Mouse (Mus musculus): Measurements from ENCODE around the gene Zeb2. TPM values are rescaled to one million over a fixed set of nuclear protein-coding genes. Genes with fewer than 3 reads are reported as not detected.
A peak's percentile ranks its signal among the peaks of the same experiment; 100 is the strongest.

Gene Zeb2
- polyA plus RNA-seq, 1 experiment from 2014 or later = 50.2 TPM

DNA sequence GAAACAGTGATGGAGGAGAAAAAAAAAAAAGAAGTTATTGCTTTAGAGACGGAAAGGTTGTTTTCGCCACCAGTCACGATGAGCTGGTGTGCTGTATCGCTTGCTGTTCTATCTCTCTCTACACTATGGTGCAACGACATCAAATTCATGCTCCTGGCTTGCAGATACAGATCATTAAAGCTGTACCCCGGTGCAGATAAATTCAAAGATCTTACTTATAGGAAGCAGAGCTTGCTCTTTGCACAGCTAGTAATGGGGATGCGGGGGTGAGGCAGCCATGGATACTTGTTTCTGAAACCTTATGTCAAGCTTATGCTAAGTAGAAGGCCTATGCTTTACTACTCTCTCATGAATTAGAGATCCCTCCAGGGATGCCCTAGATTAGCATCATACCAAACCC is 23.7 kb downstream of the Zeb2 start:
- H3K4me2 ChIP-seq (replicated peaks) = no peak overlapping the region
- peak overlapping the region; percentile 42; the same call in 1 of the 2 replicates for H3K27ac ChIP-seq
- ATAC-seq = 0 out of 2 replicates have a peak, but pooled peaks have one; percentile 15
- no peaks in the 10 kb centered on the region for H3K27me3 ChIP-seq
- H3K9me3 ChIP-seq = no peaks in the 10 kb centered on the region
- H3K36me3 ChIP-seq = no peaks in the 10 kb centered on the region
- no peak overlapping the region for H3K9ac ChIP-seq (replicated peaks)
- WGBS = 75% methylated on average over 7 of the region's 7 CpGs
- no peak overlapping the region for H3K4me3 ChIP-seq (replicated peaks)
- H3K4me1 ChIP-seq (replicated peaks) = peaks cover 77% of the 10 kb centered on the region

DNA sequence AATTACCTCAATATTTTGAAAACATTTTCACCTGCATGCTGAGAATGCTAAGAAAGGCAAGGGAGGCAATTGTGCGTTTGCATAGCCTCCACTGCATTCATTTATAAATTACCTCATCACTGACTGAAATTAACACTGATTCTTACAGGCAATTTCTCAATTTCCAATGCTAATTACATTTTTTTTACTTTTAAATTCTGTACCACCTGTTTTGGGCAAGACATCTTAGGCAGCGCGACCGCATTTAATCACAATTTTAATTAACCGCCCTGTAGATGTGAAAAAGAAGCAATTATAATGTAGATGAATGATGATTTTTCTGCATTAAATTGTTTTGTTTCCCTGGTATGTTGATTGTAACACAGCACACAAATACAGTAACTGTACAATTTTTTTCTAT is 24.5 kb downstream of the Zeb2 start:
- H3K36me3 ChIP-seq = no peaks in the 10 kb centered on the region
- H3K4me3 ChIP-seq (replicated peaks) = no peak overlapping the region
- no peak overlapping the region for H3K9ac ChIP-seq (replicated peaks)
- H3K9me3 ChIP-seq = no peaks in the 10 kb centered on the region
- no peaks in the 10 kb centered on the region for H3K27me3 ChIP-seq
- peaks cover 80% of the 10 kb centered on the region for H3K4me1 ChIP-seq (replicated peaks)
- WGBS = 67% methylated on average over 5 of the region's 5 CpGs
- no peak for ATAC-seq
- no peak overlapping the region for H3K4me2 ChIP-seq (replicated peaks)
- no peak overlapping the region for H3K27ac ChIP-seq

DNA sequence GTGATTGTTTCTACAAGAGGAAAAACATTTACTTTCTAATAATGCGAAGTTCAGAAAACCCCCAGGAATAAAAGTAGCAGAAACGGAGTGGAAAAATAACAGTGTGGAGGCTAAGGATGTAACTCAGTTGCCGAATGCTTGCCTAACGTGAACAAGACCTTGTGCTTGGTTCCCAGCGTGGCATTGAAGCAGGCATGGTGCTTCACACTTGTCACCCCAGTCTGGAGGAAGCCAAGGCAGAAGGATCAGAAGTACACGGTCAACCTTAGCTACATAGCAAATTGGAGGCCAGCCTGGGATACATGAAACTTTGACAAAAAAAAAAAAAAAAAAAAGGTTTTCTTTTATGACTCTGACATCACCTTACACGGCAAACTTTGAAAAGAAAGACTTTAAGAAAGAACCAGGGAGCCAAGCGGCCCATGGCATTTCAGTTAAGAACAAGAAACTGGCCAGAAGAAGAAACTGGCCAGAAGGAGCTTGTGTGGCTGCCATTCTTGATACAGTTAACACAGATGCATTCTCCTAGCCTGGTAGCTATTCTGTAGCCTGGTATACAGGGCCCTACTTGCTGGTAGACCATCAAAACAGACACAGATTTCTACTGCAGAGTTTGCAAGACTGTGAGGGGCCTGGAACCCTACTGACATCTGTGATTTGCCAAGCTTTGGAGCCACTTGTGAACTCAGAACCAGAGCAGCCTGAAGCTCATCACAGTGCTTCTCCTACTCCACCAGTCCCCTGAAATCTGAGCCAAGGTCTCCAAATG is 26.5 kb downstream of the Zeb2 start:
- no peak overlapping the region for H3K9ac ChIP-seq (replicated peaks)
- ATAC-seq = no peak
- H3K4me2 ChIP-seq (replicated peaks) = no peak overlapping the region
- no peaks in the 10 kb centered on the region for H3K36me3 ChIP-seq
- H3K9me3 ChIP-seq = no peaks in the 10 kb centered on the region
- H3K4me3 ChIP-seq (replicated peaks) = no peak overlapping the region
- WGBS = 91% methylated on average over 8 of the region's 8 CpGs
- no peaks in the 10 kb centered on the region for H3K27me3 ChIP-seq
- H3K4me1 ChIP-seq (replicated peaks) = peaks cover 75% of the 10 kb centered on the region
- no peak overlapping the region for H3K27ac ChIP-seq

DNA sequence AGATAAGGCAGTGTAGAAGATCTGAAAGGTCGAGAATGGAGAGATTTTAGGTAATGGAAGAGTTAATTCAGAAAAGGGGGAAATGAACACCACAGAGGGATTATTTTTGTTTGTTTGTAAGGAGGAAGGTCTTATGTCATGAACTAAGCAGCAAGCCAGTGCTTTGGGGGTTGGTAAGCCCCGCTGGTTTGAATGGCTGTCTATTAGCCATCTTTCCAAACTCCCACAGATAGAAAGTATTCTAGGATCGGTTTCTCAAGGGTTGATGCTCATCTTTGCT is 28.0 kb downstream of the Zeb2 start:
- ATAC-seq = no peak
- Histone ChIP-seq H3K27ac (peak overlapping the region; percentile 68), H3K4me2 (replicated peaks) (peak overlapping the region; percentile 37), H3K27me3 (no peaks in the 10 kb centered on the region), H3K9ac (replicated peaks) (no peak overlapping the region), H3K4me1 (replicated peaks) (peaks cover 66% of the 10 kb centered on the region), H3K4me3 (replicated peaks) (no peak overlapping the region), H3K36me3 (no peaks in the 10 kb centered on the region), H3K9me3 (no peaks in the 10 kb centered on the region)
- WGBS = 21% methylated on average over 3 of the region's 3 CpGs

DNA sequence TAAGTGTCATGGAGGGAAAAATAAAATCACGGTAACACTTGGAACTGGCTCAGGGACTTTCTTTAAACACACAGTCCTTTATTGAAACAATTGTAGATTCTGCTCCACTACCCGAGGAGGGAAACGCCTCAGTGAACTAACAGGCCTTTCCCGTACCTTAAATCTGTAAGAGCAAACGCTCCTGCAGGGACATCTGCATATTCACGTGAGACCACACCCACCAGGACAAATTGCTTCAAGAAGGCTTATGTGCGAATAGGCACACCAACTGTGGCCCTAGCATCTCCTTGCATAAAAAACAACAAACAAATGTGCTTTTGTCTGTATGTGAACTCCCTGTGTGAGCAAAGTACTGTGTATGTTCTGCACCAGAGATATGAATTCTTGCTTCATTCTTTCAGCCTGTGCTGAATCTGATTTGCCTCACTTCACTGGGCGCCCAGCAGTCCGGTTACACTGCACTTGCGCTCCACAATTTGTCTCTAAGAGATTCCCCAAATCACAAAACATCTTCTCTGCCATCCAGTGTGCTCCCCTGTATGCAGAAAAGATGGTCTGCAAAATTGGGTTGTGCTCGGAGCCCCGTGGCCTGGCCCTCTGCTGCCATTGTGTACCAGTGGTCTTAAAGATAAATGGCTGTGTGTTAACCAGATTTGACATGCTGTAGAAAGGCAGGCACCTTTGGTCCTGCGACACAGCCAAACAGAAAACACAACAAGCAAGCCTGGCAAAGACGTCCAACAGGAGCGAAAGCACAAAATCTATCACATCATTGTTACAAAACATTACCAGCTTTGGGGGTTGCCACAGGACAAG is 28.6 kb downstream of the Zeb2 start:
- WGBS = 7% methylated on average over 15 of the region's 15 CpGs
- Histone ChIP-seq H3K4me3 (replicated peaks) (no peak overlapping the region), H3K9ac (replicated peaks) (peak overlapping the region; percentile 57), H3K4me1 (replicated peaks) (peaks cover 65% of the 10 kb centered on the region), H3K9me3 (no peaks in the 10 kb centered on the region), H3K27me3 (no peaks in the 10 kb centered on the region), H3K27ac (peak overlapping the region; percentile 68), H3K4me2 (replicated peaks) (peak overlapping the region; percentile 37), H3K36me3 (no peaks in the 10 kb centered on the region)
- ATAC-seq = peak; percentile 67

DNA sequence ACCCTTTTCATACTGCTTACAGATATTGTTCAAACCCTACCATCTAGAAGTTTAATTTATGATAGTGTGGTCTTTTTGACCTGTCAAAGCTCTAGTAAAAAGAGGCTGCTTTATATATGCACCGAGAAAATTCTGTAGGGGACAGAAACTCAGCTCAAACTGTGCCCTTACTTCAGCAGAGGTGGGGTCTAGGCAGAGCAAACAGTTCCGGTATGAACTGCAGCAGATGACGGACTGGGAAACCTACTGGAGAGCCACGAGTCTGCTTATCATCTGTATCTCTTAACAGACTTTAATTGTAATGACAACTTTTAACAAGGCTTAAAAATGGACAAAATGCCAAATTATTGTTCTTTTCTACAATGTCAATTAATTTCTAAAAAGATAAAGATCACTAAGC is 30.0 kb downstream of the Zeb2 start:
- H3K4me1 ChIP-seq (replicated peaks) = peaks cover 65% of the 10 kb centered on the region
- WGBS = 44% methylated on average over 4 of the region's 4 CpGs

DNA sequence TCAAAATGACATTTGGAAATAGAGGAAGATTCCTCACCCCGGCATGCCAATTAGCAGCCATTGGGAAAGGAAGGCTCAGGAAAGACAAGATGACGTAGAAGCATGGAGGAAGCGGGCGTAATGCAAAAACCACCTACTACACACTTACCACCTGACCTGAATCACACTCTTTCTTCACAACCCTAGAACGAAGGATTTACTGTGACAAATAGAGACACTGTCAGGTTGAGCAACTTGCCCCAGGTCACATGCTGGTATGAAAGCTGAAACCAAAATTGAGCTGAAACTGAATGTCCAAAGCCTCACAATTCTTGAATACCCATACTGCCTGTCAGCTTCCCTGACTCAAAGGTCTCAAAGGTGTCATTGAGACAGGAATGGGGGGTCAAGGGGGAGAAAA is 31.5 kb downstream of the Zeb2 start:
- H3K9me3 ChIP-seq = no peaks in the 10 kb centered on the region
- no peak overlapping the region for H3K9ac ChIP-seq (replicated peaks)
- ATAC-seq = no peak
- H3K4me2 ChIP-seq (replicated peaks) = no peak overlapping the region
- H3K27me3 ChIP-seq = no peaks in the 10 kb centered on the region
- H3K4me3 ChIP-seq (replicated peaks) = no peak overlapping the region
- H3K27ac ChIP-seq = no peak overlapping the region
- H3K4me1 ChIP-seq (replicated peaks) = peaks cover 77% of the 10 kb centered on the region
- H3K36me3 ChIP-seq = no peaks in the 10 kb centered on the region
- WGBS = 91% methylated on average over 5 of the region's 5 CpGs

More for the DNA sequence above, 30.0 kb downstream of the Zeb2 start:
- Histone ChIP-seq H3K4me3 (replicated peaks) (no peak overlapping the region), H3K27me3 (no peaks in the 10 kb centered on the region), H3K9me3 (no peaks in the 10 kb centered on the region), H3K27ac (no peak overlapping the region), H3K4me2 (replicated peaks) (no peak overlapping the region), H3K9ac (replicated peaks) (no peak overlapping the region), H3K36me3 (no peaks in the 10 kb centered on the region)
- ATAC-seq = no peak

DNA sequence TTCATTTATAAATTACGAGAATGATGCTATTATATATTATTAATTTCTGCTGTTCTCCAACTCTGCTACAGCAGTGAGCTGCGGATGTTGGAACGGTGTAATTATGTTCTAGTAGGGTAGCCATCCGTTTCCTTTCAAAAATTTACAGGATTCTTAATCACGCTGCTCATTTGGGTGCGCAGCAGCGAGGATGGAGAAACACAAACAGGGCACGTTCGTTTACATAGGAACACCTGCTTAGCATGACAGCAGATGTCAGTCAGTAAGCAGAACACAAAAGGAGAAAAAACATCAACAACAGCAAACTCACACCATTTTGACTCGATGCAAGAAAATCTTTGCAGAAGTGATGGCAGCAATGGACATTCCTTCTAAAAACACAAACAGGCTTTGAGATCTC is 34.2 kb downstream of the Zeb2 start:
- no peaks in the 10 kb centered on the region for H3K27me3 ChIP-seq
- H3K4me1 ChIP-seq (replicated peaks) = peaks cover 57% of the 10 kb centered on the region
- no peak overlapping the region for H3K4me3 ChIP-seq (replicated peaks)
- no peak overlapping the region for H3K9ac ChIP-seq (replicated peaks)
- no peaks in the 10 kb centered on the region for H3K36me3 ChIP-seq
- 44% methylated on average over 10 of the region's 10 CpGs for WGBS
- ATAC-seq = no peak
- H3K9me3 ChIP-seq = no peaks in the 10 kb centered on the region
- no peak overlapping the region for H3K4me2 ChIP-seq (replicated peaks)
- no peak overlapping the region for H3K27ac ChIP-seq

DNA sequence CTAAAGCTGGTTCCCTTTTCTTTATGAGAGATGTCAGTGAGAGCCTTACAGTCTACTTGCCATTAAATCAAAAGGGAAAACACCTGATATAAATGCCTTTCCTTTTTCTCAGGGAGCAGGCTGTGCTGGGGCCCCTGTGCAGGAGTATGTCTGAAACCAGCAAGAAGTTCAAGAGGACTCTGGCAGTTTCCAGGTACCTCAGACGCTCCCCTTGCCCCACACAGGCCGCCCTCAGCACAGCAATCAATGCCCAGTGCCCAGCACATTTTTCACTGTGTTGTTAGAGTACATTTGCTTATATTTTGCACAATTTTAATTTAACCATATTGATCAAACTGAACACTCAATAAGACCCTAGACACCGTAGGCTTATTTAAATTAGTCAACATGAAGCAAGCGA is 35.6 kb downstream of the Zeb2 start:
- no peak for ATAC-seq
- Histone ChIP-seq H3K27me3 (no peaks in the 10 kb centered on the region), H3K9ac (replicated peaks) (no peak overlapping the region), H3K9me3 (no peaks in the 10 kb centered on the region), H3K36me3 (0 out of 2 replicates have a peak, but pooled peaks cover 4% of the 10 kb centered on the region), H3K4me1 (replicated peaks) (peaks cover 44% of the 10 kb centered on the region), H3K4me2 (replicated peaks) (no peak overlapping the region), H3K4me3 (replicated peaks) (no peak overlapping the region), H3K27ac (no peak overlapping the region)
- WGBS = 70% methylated on average over 4 of the region's 4 CpGs

DNA sequence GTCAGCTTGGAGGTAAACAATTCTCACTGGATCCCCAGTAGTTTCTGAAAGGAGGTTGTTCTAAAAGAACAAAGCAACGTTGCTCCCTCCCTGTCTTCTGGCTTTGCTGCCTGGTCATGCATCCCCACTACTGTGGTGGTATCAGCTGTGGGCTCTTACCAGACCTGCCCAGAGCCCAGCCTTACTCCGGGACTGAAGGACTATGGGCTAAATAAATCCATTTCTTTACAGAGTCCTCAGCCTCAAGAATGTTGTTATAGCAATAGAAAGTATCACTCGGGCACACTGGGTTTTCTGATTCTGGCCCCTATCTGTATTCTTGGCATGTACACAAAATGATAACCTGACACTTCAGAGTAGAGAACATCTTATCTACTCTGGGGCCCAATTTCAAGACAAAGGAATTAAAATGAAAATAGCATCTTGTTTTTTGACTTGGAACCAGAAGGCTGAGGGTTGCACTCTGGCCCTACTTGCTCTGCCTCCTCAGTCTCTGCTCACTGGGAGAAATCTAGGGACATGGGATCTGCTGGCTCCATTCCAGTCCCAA is 39.2 kb downstream of the Zeb2 start:
- Histone ChIP-seq H3K9ac (replicated peaks) (no peak overlapping the region), H3K9me3 (no peaks in the 10 kb centered on the region), H3K4me2 (replicated peaks) (no peak overlapping the region), H3K4me3 (replicated peaks) (no peak overlapping the region), H3K27ac (no peak overlapping the region), H3K4me1 (replicated peaks) (peaks cover 31% of the 10 kb centered on the region), H3K27me3 (no peaks in the 10 kb centered on the region), H3K36me3 (0 out of 2 replicates have a peak, but pooled peaks cover 4% of the 10 kb centered on the region)
- ATAC-seq = no peak
- 56% methylated on average over 3 of the region's 3 CpGs for WGBS

DNA sequence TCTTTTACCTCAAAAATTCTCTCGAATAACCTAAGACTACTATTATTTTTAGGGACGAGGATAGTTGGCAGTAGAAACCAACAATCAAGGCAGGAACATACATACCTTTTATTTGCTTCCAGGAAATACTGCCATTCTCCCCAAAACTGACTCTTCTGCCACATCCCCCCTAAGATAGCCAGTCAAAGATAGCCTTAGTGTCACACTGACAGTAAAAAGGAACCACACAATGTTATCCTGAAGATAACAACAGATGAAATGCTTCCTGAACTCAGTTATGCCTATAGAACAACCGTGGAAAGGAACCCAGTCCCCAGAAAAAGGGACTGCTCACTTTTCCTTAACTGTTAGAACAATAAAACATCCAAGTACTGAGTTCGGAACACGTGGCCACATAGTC is 39.8 kb downstream of the Zeb2 start:
- H3K36me3 ChIP-seq = 0 out of 2 replicates have a peak, but pooled peaks cover 4% of the 10 kb centered on the region
- H3K9ac ChIP-seq (replicated peaks) = no peak overlapping the region
- H3K4me3 ChIP-seq (replicated peaks) = no peak overlapping the region
- no peak overlapping the region for H3K4me2 ChIP-seq (replicated peaks)
- peaks cover 31% of the 10 kb centered on the region for H3K4me1 ChIP-seq (replicated peaks)
- ATAC-seq = no peak
- H3K27ac ChIP-seq = no peak overlapping the region
- WGBS = 92% methylated on average over 5 of the region's 5 CpGs
- no peaks in the 10 kb centered on the region for H3K9me3 ChIP-seq
- H3K27me3 ChIP-seq = no peaks in the 10 kb centered on the region

DNA sequence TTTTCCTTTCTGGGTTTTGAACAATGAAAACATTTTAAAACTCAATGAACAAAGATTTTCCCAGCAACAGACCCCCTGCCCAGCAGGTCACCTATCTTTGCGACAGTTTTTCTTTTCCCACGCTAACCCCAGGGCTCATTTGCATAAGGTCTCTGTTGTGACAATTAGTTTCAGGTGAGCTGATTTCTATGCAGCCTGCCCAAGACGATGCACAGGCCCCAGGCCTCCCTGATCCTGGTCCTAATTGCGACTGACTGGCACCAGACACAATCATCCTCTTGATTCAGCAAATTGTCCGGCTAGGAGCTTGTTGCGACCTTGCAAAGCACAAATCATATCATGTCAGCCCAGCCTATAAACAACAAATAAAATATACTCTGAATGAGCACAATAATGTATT is 44.2 kb downstream of the Zeb2 start:
- no peak overlapping the region for H3K9ac ChIP-seq (replicated peaks)
- H3K4me2 ChIP-seq (replicated peaks) = no peak overlapping the region
- H3K9me3 ChIP-seq = no peaks in the 10 kb centered on the region
- 0 out of 2 replicates have a peak, but pooled peaks cover 4% of the 10 kb centered on the region for H3K36me3 ChIP-seq
- H3K27ac ChIP-seq = no peak overlapping the region
- H3K4me1 ChIP-seq (replicated peaks) = peaks cover 31% of the 10 kb centered on the region
- H3K27me3 ChIP-seq = no peaks in the 10 kb centered on the region
- ATAC-seq = no peak
- 15% methylated on average over 6 of the region's 6 CpGs for WGBS
- no peak overlapping the region for H3K4me3 ChIP-seq (replicated peaks)

Data from midbrain, embryonic 13.5 days (tissue).